Mouse (Mus musculus) cerebellum, adult 2 months (tissue): ENCODE measurements around the gene Oaz2.

Experiments
- CTCF ChIP-seq: fragments of 200-500 bp; IDR thresholded peaks from 2 replicates; pipeline ENCODE4 v1.5.1; 2011; ENCODE audit warnings: low read depth, mild to moderate bottlenecking, control low read depth, low read length, moderate library complexity, borderline replicate concordance; ENCODE audit not compliant: insufficient read depth
- POLR2A ChIP-seq: fragments of 200-500 bp; IDR thresholded peaks from 2 replicates; pipeline ENCODE4 v1.6.1; 2011; ENCODE audit warnings: low read length, control low read depth, borderline replicate concordance; ENCODE audit not compliant: insufficient read depth

GRCm38 (mm10) chr9:65677119-65677462 lies 9.3 kb downstream of the Oaz2 start:
- TF ChIP-seq CTCF: no peak
- TF ChIP-seq POLR2A: no peak
